Mouse (Mus musculus) cerebral cortex, adult 2 months (tissue): Measurements from ENCODE around the gene Sapcd1.

ENCODE experiments used
- WGBS: fragments of 180-500 bp; shearing (Covaris S2); methylation state at CpG from one replicate; pipeline ENCODE4 v1.1.7; 2018; 5-methylcytosine and 5-hydroxymethylcytosine counted together

Sapcd1 gene

GRCm38 (mm10) chr17:35029691-35030532 lies 2.1 kb upstream of the Sapcd1 start:
- WGBS, result 42% methylated on average over 19 of the region's 19 CpGs

DNA sequence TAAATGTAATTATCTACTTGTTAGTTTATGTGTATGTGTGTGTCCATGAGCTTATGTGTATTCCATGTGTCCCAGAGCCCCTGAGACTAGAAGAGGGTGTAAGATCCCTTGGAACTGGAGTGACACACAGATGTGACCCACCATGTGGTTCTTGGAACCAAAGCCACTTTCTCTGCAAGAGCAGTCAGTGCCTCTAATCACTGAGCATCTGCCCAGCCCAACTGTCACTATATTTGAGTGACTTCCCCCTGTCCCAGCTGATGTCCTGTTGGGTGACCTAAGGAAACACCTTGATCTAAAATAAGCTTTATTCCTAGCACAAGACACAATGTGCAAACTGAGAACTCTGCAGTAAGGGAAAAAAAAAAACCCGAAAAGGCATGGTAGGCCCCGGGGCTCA lies 499 bp upstream of the Sapcd1 start:
- 88% methylated on average over 2 of the region's 2 CpGs for WGBS

GRCm38 (mm10) chr17:35026206-35026605 lies 1.6 kb downstream of the Sapcd1 start:
- 86% methylated on average over 5 of the region's 5 CpGs for WGBS

- 61% methylated on average over 9 of the region's 10 CpGs for WGBS
Observed at GRCm38 (mm10) chr17:35024691-35025488, 2.9 kb downstream of the Sapcd1 start.

GRCm38 (mm10) chr17:35024261-35024660 lies 3.6 kb downstream of the Sapcd1 start:
- WGBS, result 86% methylated on average over 13 of the region's 13 CpGs

- 89% methylated on average over 4 of the region's 4 CpGs for WGBS
Observed at GRCm38 (mm10) chr17:35023756-35024155, 4.1 kb downstream of the Sapcd1 start.

DNA sequence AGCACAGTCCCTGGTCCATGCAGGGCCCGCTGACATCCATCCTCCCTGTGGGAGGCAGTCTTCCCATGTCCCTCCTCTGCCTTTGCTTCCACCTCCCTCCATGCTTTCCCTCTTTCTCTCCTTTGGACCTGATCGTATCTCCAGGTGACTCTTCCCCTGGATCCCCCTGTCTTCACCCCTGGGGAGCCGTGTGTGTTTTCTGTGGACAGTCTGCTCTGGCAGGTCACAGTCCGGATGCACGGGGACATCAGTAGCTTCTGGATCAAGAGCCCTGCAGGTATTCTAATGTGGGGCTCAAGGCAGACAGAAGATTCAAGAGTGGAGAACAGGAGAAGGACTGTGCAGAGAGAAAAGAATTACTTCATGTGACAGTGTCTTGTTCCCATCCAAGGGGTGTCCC lies 4.6 kb downstream of the Sapcd1 start:
- WGBS, result 92% methylated on average over 5 of the region's 5 CpGs

- 98% methylated on average over 8 of the region's 8 CpGs for WGBS
Observed at GRCm38 (mm10) chr17:35022541-35023060, 5.2 kb downstream of the Sapcd1 start.

- WGBS, result 66% methylated on average over 6 of the region's 6 CpGs
Observed at GRCm38 (mm10) chr17:35021842-35022477, 5.9 kb downstream of the Sapcd1 start.

- WGBS, result 20% methylated on average over 17 of the region's 17 CpGs
Observed at GRCm38 (mm10) chr17:35021163-35021808, 6.5 kb downstream of the Sapcd1 start.

DNA sequence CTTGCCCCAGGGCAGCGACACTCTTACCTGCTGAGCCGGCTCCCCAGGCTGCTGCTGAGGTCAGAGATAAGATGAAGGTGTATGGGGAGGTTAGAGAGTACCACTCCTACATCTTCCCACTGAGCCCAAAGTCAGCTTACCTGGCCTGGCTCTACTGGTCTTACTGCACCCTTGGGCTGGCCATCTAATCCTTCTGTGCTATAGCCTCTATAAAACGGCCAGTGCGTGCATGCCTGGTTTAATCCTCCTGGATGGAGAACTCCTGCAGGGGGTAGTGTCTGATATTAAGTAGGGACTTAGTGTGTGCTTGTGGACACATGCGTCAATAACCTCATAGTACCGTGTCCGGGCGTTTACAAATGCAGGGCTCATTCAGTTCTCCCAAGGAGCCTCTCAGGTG lies 7.3 kb downstream of the Sapcd1 start:
- 93% methylated on average over 8 of the region's 8 CpGs for WGBS

- WGBS, result 89% methylated on average over 11 of the region's 11 CpGs
Observed at GRCm38 (mm10) chr17:35019894-35020293, 7.9 kb downstream of the Sapcd1 start.

DNA sequence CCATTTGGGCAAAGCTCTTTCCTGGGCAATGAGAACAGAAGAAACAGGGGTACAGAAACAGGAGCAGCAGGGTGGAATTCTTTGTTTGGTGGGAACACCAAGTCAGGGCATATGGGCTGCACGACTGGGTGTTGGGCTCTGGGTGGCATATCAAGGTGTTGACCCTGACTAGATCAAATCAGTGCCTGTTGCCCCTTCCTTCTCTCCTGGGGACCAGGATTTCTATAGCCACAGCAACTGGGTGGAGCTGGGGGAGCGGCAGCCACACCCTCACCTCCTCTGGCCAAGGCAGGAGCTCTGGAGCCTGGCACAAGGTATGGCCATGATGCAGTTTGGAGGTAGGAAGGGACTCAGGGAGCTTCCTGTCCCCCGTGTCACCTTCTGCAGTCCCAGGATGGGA lies 9.6 kb downstream of the Sapcd1 start:
- 90% methylated on average over 3 of the region's 3 CpGs for WGBS

DNA sequence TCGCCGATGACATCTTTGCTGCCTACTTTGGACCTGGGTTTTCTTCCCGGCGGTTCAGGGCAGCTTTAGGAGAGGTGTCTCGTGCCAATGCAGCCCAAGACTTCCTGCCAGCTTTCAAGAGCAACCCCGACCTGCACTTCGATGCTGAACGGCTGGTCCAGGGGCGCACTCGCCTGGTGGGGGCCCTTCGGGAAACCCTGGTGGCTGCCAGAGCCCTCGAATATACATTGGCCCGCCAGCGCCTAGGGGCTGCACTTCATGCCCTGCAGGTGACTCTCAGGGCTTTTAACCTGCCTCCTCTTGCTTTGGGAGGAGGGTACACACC lies 10.1 kb downstream of the Sapcd1 start:
- 73% methylated on average over 14 of the region's 14 CpGs for WGBS

GRCm38 (mm10) chr17:35016791-35017705 lies 10.8 kb downstream of the Sapcd1 start:
- WGBS, result 83% methylated on average over 10 of the region's 10 CpGs

GRCm38 (mm10) chr17:35016376-35016775 lies 11.4 kb downstream of the Sapcd1 start, which contains the start of gene Vwa7:
Gene Vwa7 (plus strand): TSS chr17:35016579.
- 51% methylated on average over 12 of the region's 12 CpGs for WGBS

DNA sequence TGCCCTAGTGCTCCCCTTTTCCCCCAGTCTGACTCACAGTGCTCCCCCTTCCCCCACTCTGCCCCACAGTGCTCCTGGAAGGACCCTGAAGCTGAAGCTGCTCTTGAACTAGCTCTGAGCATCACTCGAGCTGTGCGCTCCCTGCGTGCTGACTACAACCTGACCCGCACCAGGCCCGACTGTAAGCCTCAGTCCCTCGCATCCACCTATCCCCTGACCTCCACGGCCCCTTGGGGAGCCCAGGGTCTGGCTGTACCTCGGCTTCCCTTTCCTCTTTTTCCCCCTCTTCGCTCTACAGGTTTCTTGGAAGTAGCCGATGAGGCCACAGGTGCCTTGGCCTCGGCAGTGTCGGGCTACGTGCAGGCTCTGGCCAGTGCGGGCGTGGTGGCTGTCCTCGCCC lies 12.5 kb downstream of the Sapcd1 start:
- WGBS, result 92% methylated on average over 16 of the region's 16 CpGs

GRCm38 (mm10) chr17:35013221-35013620 lies 14.6 kb downstream of the Sapcd1 start:
- 87% methylated on average over 6 of the region's 6 CpGs for WGBS

DNA sequence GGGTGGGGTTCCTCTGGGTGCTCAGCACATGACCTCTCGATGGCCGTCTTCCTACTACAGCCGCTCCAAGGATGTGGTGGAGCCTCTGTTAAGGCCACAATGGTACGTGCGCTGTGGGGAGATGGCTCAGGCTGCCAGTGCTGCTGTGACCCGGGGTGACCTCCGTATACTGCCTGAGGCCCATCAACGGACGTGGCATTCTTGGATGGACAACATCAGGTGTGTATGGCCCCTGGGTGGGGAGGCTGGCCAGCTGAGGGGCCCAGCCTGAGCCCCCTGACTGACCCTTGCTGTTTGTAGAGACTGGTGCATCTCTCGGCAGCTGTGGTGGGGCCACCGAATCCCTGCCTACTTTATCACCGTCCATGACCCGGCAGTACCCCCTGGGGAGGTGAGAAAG lies 15.4 kb downstream of the Sapcd1 start:
- 91% methylated on average over 13 of the region's 13 CpGs for WGBS

GRCm38 (mm10) chr17:35011440-35011839 lies 16.4 kb downstream of the Sapcd1 start:
- 91% methylated on average over 8 of the region's 8 CpGs for WGBS

DNA sequence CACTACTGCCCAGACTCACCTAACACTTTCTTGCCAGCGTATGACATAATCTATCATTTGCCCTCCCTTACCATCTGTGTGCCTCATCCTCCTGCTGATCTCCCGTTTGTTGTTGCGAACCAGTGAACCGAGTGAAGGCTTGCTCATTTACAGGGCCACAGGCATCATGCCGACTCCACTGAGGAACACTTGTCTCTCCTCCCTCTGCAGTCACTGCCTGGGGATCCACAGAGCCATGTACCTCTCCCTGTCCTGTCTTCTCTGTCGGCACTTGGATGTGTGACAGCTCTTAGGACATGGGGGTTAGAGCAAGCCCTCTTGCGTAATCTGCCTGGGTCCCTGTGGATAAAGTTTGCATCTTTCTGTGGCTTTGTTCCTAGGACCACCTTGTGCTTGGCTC lies 18.2 kb downstream of the Sapcd1 start:
- WGBS, result 84% methylated on average over 7 of the region's 7 CpGs
